Mouse (Mus musculus): Measurements from ENCODE around the gene Pja2. TPM values are rescaled to one million over a fixed set of nuclear protein-coding genes. Genes with fewer than 3 reads are reported as not detected.
"Not testable (repeated sequence)": the region's sequence is repeated elsewhere in the genome, so short reads cannot be mapped to it uniquely, and the experiment has no call there.

Pja2 gene
- total RNA-seq, 1 experiment: 12.6 TPM

- Histone ChIP-seq H3K27ac (ENCODE audit: insufficient read depth, low read depth, low read length, poor library complexity, severe bottlenecking) (no peak overlapping the region; the same call in 1 of the 2 replicates), H3K9ac (ENCODE audit: insufficient read depth, low read depth, low read length, poor library complexity, severe bottlenecking) (peak overlapping the region; percentile 87), H3K9me3 (ENCODE audit: control insufficient read depth, insufficient read depth, low read depth, low read length) (no peaks in the 10 kb centered on the region), H3K36me3 (ENCODE audit: control insufficient read depth, insufficient read depth, low read length, poor library complexity, severe bottlenecking) (no peaks in the 10 kb centered on the region), H3K4me1 (ENCODE audit: control insufficient read depth in 2 of 2, insufficient read depth in 2 of 2, low read length in 2 of 2, poor library complexity in 1 of 2) (no peaks in the 10 kb centered on the region), H3K4me3 (ENCODE audit: insufficient read depth in 1 of 2, low read depth in 1 of 2, low read length in 2 of 2, poor library complexity in 1 of 2, severe bottlenecking in 1 of 2) (peak overlapping the region; percentile 96 to 100)
- in situ Hi-C loops (cut with MboI; ENCODE audit: low sequenced_read_pairs in 2 of 2, unreplicated experiment in 2 of 2): no loop called here
- no peak for DNase-seq (ENCODE audit: low read depth, low spot score)
- no peak for TF ChIP-seq HCFC1 (IDR thresholded peaks at IDR 0.05; ENCODE audit: borderline replicate concordance, insufficient read depth, low read length)
- TF ChIP-seq ZC3H11A (IDR thresholded peaks at IDR 0.05; ENCODE audit: borderline replicate concordance, low read depth, low read length): no peak
- TF ChIP-seq ZNF384 (IDR thresholded peaks at IDR 0.05; ENCODE audit: low read depth, low read length): no peak
- no peak for TF ChIP-seq MAFK (IDR thresholded peaks at IDR 0.05; ENCODE audit: insufficient read depth, low read depth, low read length)
Observed at GRCm38 (mm10) chr17:64330885-64331284, 831 bp downstream of the Pja2 start.

GRCm38 (mm10) chr17:64324556-64324955 lies 7.2 kb downstream of the Pja2 start:
- Histone ChIP-seq H3K27ac (ENCODE audit: insufficient read depth, low read depth, low read length, poor library complexity, severe bottlenecking) (no peak overlapping the region), H3K36me3 (ENCODE audit: control insufficient read depth, insufficient read depth, low read length, poor library complexity, severe bottlenecking) (no peaks in the 10 kb centered on the region), H3K4me1 (ENCODE audit: control insufficient read depth in 2 of 2, insufficient read depth in 2 of 2, low read length in 2 of 2, poor library complexity in 1 of 2) (no peaks in the 10 kb centered on the region), H3K9ac (ENCODE audit: insufficient read depth, low read depth, low read length, poor library complexity, severe bottlenecking) (no peak overlapping the region), H3K9me3 (ENCODE audit: control insufficient read depth, insufficient read depth, low read depth, low read length) (no peaks in the 10 kb centered on the region), H3K4me3 (ENCODE audit: insufficient read depth in 1 of 2, low read depth in 1 of 2, low read length in 2 of 2, poor library complexity in 1 of 2, severe bottlenecking in 1 of 2) (no peak overlapping the region)
- DNase-seq (ENCODE audit: low read depth, low spot score): no peak
- TF ChIP-seq ZNF384 (IDR thresholded peaks at IDR 0.05; ENCODE audit: low read depth, low read length) (no peak), MAFK (IDR thresholded peaks at IDR 0.05; ENCODE audit: insufficient read depth, low read depth, low read length) (no peak), HCFC1 (IDR thresholded peaks at IDR 0.05; ENCODE audit: borderline replicate concordance, insufficient read depth, low read length) (no peak), ZC3H11A (IDR thresholded peaks at IDR 0.05; ENCODE audit: borderline replicate concordance, low read depth, low read length) (no peak), CHD2 (IDR thresholded peaks at IDR 0.05; ENCODE audit: low read depth, low read length) (no peak)
- in situ Hi-C loops (cut with MboI; ENCODE audit: low sequenced_read_pairs in 2 of 2, unreplicated experiment in 2 of 2): no loop called here

- peaks cover 2% of the 10 kb centered on the region; the same call in 1 of the 2 replicates for H3K36me3 ChIP-seq (ENCODE audit: control insufficient read depth, insufficient read depth, low read length, poor library complexity, severe bottlenecking)
- TF ChIP-seq MAFK (IDR thresholded peaks at IDR 0.05; ENCODE audit: insufficient read depth, low read depth, low read length) (no peak), CHD2 (IDR thresholded peaks at IDR 0.05; ENCODE audit: low read depth, low read length) (no peak), ZNF384 (IDR thresholded peaks at IDR 0.05; ENCODE audit: low read depth, low read length) (no peak), HCFC1 (IDR thresholded peaks at IDR 0.05; ENCODE audit: borderline replicate concordance, insufficient read depth, low read length) (no peak)
- no peak overlapping the region for H3K27ac ChIP-seq (ENCODE audit: insufficient read depth, low read depth, low read length, poor library complexity, severe bottlenecking)
- H3K4me1 ChIP-seq (ENCODE audit: control insufficient read depth in 2 of 2, insufficient read depth in 2 of 2, low read length in 2 of 2, poor library complexity in 1 of 2): no peaks in the 10 kb centered on the region
- no peaks in the 10 kb centered on the region for H3K9me3 ChIP-seq (ENCODE audit: control insufficient read depth, insufficient read depth, low read depth, low read length)
- in situ Hi-C loops (cut with MboI; ENCODE audit: low sequenced_read_pairs in 2 of 2, unreplicated experiment in 2 of 2): no loop called here
- no peak overlapping the region for H3K4me3 ChIP-seq (ENCODE audit: insufficient read depth in 1 of 2, low read depth in 1 of 2, low read length in 2 of 2, poor library complexity in 1 of 2, severe bottlenecking in 1 of 2)
- no peak for DNase-seq (ENCODE audit: low read depth, low spot score)
- no peak overlapping the region for H3K9ac ChIP-seq (ENCODE audit: insufficient read depth, low read depth, low read length, poor library complexity, severe bottlenecking)
Observed at GRCm38 (mm10) chr17:64315428-64315827, 16.3 kb downstream of the Pja2 start.

- H3K4me1 ChIP-seq (ENCODE audit: control insufficient read depth in 2 of 2, insufficient read depth in 2 of 2, low read length in 2 of 2, poor library complexity in 1 of 2); H3K9ac ChIP-seq (ENCODE audit: insufficient read depth, low read depth, low read length, poor library complexity, severe bottlenecking); in situ Hi-C loops (cut with MboI; ENCODE audit: low sequenced_read_pairs in 2 of 2, unreplicated experiment in 2 of 2); H3K27ac ChIP-seq (ENCODE audit: insufficient read depth, low read depth, low read length, poor library complexity, severe bottlenecking); DNase-seq (ENCODE audit: low read depth, low spot score); H3K9me3 ChIP-seq (ENCODE audit: control insufficient read depth, insufficient read depth, low read depth, low read length); H3K4me3 ChIP-seq (ENCODE audit: insufficient read depth in 1 of 2, low read depth in 1 of 2, low read length in 2 of 2, poor library complexity in 1 of 2, severe bottlenecking in 1 of 2); H3K36me3 ChIP-seq (ENCODE audit: control insufficient read depth, insufficient read depth, low read length, poor library complexity, severe bottlenecking): not testable (repeated sequence)
Observed at GRCm38 (mm10) chr17:64314523-64314922, 17.2 kb downstream of the Pja2 start.

- Histone ChIP-seq H3K4me1 (ENCODE audit: control insufficient read depth in 2 of 2, insufficient read depth in 2 of 2, low read length in 2 of 2, poor library complexity in 1 of 2) (peaks cover 2 to 3% of the 10 kb centered on the region in 2 experiments; a peak in 1 of 4 replicates), H3K9me3 (ENCODE audit: control insufficient read depth, insufficient read depth, low read depth, low read length) (no peaks in the 10 kb centered on the region), H3K36me3 (ENCODE audit: control insufficient read depth, insufficient read depth, low read length, poor library complexity, severe bottlenecking) (no peaks in the 10 kb centered on the region), H3K9ac (ENCODE audit: insufficient read depth, low read depth, low read length, poor library complexity, severe bottlenecking) (no peak overlapping the region), H3K27ac (ENCODE audit: insufficient read depth, low read depth, low read length, poor library complexity, severe bottlenecking) (no peak overlapping the region), H3K4me3 (ENCODE audit: insufficient read depth in 1 of 2, low read depth in 1 of 2, low read length in 2 of 2, poor library complexity in 1 of 2, severe bottlenecking in 1 of 2) (no peak overlapping the region)
- TF ChIP-seq ZNF384 (IDR thresholded peaks at IDR 0.05; ENCODE audit: low read depth, low read length) (no peak), CHD2 (IDR thresholded peaks at IDR 0.05; ENCODE audit: low read depth, low read length) (no peak)
- no peak for DNase-seq (ENCODE audit: low read depth, low spot score)
- in situ Hi-C loops (cut with MboI; ENCODE audit: low sequenced_read_pairs in 2 of 2, unreplicated experiment in 2 of 2): no loop called here
Observed at GRCm38 (mm10) chr17:64297628-64298027, 34.1 kb downstream of the Pja2 start.

Measured in ES-E14 (cell line).